Mouse (Mus musculus) lung, adult 2 months (tissue): ENCODE measurements around the gene Abo.

Source experiments
- CTCF ChIP-seq: fragments of 200-500 bp; IDR thresholded peaks from 2 replicates; pipeline ENCODE4 v1.5.1; 2011; ENCODE audit warnings: mild to moderate bottlenecking, low read length, control low read depth; ENCODE audit not compliant: insufficient read depth
- POLR2A ChIP-seq: fragments of 200-500 bp; IDR thresholded peaks from 2 replicates; pipeline ENCODE4 v1.6.1; 2011; ENCODE audit warnings: low read depth, mild to moderate bottlenecking, control low read depth, low read length, borderline replicate concordance; ENCODE audit errors: extremely low read depth

- TF ChIP-seq POLR2A (no peak), CTCF (no peak)
Measured at GRCm38 (mm10) chr2:26914148-26914941, 49.6 kb upstream of the Abo start.
